Mouse (Mus musculus): ENCODE measurements around the gene Il12b.
A peak's percentile ranks its signal among the peaks of the same experiment; 100 is the strongest.
"Not testable (repeated sequence)": the region's sequence is repeated elsewhere in the genome, so short reads cannot be mapped to it uniquely, and the experiment has no call there.

Il12b gene

GRCm38 (mm10) chr11:44413371-44413770 lies 13.5 kb downstream of the Il12b start:
- no peak for DNase-seq

DNA sequence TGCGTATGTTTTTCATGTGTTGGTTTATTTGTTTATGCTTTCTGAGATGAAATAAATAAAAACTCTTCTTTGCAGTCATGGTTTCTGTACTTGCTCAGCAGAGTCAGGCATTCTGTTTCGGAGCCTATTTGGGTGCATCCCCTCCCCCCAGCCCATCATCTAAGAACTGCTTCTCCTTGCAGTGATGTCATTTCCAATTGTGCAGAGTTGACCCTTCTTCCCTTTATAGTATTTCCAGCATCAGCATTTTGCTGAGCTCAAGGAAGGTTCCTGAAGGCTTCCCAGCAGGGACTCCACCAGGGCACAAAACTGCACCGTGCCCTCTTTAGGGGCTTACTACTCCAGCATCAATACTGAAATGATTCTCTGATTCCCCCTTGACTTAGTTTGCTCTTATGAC lies 14.7 kb downstream of the Il12b start:
- DNase-seq, result no peak

DNA sequence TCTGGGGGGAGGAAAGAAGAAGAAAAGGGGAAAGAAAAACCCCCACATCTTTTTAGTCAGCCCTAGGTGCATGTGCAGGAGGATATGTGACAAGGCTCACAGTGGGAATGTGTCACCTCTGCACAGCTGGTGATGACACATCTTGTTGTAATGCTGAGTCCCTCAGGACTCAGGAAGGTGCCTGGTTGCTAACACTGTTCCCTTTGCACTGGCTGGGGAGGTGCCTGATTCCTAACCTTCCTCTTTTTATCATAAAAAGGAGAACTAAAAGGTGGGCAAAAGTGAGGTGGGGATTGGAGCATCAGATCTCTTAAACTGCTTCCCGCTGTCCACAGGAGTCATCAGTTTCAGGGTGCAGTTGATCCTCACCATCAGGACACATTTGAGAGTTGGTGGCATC lies 17.5 kb downstream of the Il12b start:
- no peak for DNase-seq

DNA sequence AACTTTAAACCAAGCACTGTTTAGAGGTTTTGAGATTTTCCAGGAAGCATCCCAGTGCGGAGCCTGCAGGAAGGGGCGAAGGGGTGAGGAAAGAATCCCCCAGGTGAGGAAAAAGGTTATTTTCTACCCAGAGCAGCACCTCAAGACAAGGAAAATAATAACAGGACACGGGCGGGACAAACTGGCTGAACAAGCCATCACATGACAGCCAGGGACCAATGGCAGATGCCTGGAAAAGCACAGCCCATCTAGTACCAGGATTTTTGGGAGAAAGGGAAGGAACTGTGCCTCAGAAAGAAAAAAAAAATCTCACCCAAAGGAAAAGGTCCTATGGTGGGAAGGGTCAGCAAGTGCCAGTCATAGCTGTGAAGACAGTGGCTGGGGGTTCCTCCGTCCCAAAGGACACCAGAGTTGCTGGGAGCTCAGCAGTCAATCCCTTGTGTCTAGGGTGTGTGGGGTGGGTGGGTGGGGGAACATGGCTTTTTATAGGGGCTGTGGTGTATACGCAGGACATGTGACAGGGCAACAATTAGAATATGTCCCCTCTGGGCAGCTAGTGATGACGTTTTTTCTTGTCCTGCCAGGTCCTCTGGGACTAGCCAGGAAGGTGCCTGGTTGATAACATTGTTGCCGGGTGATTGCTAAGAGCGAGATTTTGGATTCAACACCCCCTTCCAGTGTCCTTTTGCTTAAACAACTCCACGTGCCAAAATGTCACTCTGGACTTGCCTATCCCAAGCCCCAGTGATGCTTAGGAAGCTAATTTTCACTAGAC lies 22.7 kb downstream of the Il12b start:
- no peak for DNase-seq

- no peak for DNase-seq
Observed at GRCm38 (mm10) chr11:44423261-44423660, 23.4 kb downstream of the Il12b start.

GRCm38 (mm10) chr11:44423955-44424354 lies 24.1 kb downstream of the Il12b start:
- no peak for DNase-seq

DNA sequence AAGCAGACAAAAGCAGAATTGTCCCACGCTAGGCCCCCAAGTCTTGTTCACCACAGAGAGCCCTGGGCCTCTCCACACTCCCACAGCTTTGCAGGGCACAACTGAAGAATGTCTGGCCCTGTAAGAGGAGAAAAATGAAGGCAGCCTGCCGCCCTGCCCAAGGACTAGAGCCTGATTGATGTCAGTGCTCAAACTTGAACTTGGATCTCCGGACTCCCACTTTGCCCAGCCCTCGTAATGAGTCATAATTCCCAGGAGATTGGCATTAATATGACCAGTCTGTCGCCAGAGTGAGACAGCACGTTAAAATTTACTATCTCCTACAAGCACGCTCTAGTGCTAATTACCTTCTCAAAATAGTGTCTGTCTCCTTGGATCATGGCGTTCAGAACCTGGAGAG lies 25.1 kb downstream of the Il12b start:
- DNase-seq, result no peak

DNA sequence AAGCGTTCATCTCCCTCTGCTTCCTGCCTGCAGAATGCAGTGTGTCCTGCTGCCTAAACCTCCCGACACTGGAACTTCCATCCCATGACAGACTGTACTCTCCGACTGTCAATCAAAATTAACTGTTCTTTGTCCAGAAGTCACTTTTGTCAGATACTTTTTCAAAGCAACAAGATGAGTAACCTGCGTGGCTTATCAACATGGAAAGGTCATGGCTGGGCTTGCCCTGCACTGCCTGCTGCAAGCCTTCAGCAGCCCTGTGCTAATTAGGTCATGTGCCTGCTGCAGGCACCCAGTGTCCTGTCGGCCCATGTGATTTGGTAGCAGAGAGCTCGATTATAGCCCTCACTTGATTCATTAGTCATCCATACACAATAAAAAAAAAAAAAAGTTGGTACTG lies 25.8 kb downstream of the Il12b start:
- DNase-seq, result no peak

GRCm38 (mm10) chr11:44427951-44428350 lies 28.1 kb downstream of the Il12b start:
- DNase-seq, result no peak

GRCm38 (mm10) chr11:44430036-44430435 lies 30.2 kb downstream of the Il12b start:
- DNase-seq, result no peak

DNA sequence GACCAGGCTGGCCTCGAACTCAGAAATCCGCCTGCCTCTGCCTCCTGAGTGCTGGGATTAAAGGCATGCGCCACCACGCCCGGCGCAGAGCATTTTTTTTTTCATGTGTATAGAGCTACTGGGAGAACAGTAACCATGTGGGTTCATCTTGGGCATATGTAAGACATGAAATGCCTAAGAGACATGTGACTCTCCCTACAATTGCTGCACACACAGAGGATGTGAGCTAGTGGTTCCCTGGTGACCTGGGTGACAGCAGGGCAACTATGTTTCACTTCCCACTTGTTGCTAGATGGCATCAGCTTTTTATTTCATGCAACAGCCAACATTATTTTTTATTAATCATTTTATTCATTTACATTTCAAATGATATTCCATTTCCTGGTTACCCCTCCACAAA lies 37.9 kb downstream of the Il12b start:
- no peak for DNase-seq

GRCm38 (mm10) chr11:44451046-44451445 lies 51.2 kb downstream of the Il12b start:
- no peak for DNase-seq

DNA sequence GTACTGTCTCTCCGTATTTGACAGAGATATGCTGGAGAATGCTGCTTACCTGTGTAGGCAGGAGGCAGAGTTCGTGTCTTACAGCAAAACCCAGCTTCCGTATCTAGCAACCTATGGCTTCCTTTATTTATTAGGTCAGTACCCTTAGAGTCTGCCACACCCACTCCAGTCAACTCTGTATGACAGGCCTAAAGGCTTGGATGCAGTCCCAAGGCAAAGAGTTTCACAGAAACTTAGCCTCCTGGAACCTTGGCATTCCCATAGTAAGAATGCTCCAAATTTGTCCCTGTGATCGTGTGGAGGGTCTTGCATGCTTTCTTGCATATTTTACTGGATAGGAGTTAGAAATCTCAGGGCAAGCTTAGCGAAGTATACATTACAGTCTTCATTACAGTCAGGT lies 52.2 kb downstream of the Il12b start:
- DNase-seq, result not testable (repeated sequence)

GRCm38 (mm10) chr11:44453423-44453822 lies 53.6 kb downstream of the Il12b start:
- peak in 1 of 2 experiments; percentile 66 for DNase-seq

GRCm38 (mm10) chr11:44461493-44461892 lies 61.6 kb downstream of the Il12b start:
- no peak for DNase-seq
